Mouse (Mus musculus) ovary, adult 18-20 months (tissue): ENCODE data around the gene Adprhl2.

ENCODE experiments used
- DNase-seq: peaks from one replicate; pipeline ENCODE4 v3.0.0; 2022; ENCODE audit warnings: low spot score, mixed read lengths

The Adprhl2 gene

DNA sequence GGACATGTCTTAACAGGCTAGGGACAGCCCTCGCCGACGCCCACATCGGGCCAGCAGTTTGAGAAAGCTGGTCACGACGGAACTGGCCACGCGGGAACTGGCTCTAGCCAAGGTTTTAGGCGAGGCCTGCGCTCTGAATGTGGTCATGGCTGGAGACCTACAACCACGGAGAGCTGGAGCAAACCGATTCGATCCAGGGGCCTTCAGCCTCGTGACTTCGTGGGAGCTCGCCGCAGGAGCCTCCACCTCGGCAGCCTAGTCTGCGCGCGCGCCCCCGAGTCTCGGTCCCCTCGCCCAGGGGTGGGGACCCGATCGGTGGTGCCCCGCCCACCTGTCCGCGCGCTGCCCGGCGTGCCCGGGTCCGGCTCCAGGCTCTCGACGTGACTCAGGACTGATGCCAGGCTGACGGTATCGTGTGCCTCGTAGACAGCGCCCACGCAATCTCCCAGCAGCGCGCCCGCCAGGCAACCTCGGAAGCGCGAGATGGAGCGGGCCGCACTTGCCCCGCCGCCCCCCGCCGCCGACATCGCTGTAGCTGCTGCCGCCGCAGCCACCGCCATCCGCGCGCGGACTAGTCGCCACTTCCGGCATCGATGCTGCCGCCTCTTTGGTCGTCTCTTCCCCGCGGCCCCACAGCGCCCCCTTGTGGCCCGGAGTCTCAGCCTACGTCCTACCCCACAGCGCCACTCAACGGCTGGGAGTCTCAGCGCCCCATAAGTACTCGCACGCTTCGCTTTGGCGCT, at the start of gene Adprhl2:
Adprhl2 (minus strand) TSS at position 593 of the 743 bp plus-strand sequence.
- peak; percentile 90 for DNase-seq

DNA sequence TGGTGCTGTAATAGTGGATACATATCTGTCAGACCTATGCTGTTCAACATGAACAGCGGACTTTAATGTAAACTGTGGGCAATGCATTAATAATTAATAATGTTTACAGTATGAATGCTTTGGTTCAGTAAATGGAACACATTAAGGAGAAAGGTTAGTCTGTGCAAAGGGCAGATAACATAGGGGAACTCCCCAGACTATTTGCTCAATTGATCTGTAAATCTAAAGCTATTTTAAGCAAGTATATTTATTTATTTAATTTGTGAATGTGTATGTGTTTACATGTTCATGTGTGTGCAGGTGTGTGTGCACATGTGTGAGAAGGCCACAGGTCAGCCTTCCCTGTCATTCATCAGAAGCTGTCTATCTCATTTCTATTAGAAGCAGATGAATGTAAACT, 38.6 kb upstream of the Adprhl2 start:
- DNase-seq, result no peak

DNA sequence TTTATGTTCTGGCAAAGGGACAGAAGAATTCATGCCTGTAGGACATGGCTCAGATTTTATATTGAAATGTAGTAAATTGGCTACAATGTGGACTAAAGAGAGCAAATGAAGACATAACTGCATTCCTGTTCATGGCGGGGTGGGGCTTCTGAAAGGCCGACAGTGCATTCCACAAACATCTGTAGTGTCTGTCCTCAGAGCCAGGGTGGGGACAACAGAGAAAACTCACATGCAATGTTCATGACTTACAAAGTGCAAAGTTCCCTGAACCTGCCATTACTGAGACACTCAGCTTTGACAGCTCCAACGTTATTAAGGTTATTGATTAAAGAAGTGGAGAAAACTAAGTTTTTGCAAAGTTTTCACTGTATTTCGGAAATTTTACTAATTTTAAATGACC, 21.9 kb upstream of the Adprhl2 start:
- DNase-seq, result no peak

DNA sequence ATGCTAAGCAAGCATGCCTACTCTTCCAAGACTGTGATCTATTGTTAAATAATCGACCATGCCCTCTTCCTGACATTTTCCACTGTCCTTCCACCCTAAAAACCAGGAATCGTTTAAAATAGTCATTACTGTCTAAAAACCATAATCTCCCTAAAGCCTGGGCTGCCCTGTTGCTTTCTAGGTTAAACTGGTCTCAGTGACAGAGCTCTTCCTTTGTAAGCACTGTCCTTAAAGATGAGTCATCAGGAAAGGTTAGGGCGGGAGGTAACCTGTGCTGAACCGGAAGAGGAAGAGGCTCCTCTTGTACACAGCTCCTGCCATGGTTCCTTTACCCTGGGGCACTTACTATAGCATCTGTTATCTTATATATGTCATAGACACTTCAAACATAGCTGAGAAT, 18.0 kb upstream of the Adprhl2 start:
- no peak for DNase-seq

DNA sequence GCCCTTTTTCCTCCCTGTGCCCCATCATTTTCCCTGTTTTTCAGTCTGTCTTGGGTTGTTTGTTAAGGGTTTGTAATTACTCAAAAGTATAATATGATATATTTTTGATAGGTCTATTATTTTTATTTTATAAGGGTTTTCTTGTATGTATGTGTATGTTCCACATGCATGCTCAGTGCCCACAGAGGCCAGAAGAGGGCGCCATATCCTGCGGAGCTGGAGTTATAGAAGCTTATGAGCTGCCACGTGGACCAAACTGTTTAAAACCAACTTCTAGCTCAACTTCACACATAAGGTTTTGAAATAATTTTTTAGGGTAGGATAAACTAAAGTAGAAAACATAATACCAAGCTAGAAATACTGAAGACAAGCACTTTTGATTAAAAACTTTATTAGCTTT, 10.9 kb upstream of the Adprhl2 start:
- DNase-seq, result no peak

DNA sequence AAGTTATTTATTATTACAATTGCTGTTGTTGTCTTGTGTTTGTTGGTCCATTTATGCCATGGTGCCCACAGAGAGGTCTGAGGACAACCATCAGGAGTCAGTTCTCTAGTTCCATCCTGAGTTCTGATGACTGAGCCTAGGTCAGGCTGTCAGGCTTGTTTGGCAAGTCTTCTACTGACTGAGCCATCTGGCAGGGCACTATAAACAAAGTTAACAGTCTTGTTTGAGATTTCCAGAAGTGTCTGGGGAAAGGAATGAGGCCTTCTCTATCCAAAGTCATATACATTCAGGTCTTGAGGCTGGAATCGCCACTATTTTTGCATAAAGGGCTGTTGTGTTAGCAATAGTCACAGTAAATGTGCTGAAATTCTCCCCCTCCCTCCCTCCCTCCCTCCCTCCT, 10.2 kb upstream of the Adprhl2 start:
- no peak for DNase-seq

DNA sequence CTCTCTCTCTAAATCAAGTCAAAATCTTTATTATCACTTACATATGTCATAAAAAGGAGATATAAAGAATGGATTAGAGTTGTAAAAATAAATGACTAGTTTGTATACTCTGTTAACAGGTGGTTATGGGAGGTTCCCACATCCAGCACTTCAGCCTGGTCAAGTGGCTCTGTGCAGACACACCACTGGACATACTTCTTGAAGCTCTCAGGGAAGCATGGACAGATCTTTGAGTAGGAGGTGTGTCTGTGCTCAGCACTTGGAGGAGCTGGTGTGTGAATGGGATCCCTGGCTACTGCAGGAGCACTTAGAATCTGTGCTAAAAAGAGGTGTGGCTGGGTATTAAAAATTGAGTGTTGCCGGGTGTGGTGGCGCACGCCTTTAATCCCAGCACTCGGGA, 8.8 kb upstream of the Adprhl2 start:
- no peak for DNase-seq

DNA sequence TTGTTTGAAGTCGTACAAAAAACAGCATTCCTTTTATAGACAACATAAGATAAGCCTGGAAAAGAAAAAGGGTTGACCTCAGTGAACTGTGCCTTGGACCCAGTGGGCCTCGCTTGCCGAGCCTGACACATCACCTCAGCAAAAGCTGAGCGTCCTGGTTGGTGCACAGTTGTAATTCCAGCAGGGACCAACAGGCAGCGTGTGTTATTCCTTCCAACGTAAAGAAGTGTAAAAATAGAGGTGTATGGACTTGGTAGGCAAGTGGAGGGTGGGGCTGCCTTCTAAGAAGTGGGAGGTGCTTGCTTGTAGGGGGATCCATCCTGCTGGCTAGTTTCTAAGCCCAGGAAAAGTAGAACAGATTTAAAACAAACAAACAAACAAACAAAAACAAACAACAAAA, 4.5 kb upstream of the Adprhl2 start:
- no peak for DNase-seq

DNA sequence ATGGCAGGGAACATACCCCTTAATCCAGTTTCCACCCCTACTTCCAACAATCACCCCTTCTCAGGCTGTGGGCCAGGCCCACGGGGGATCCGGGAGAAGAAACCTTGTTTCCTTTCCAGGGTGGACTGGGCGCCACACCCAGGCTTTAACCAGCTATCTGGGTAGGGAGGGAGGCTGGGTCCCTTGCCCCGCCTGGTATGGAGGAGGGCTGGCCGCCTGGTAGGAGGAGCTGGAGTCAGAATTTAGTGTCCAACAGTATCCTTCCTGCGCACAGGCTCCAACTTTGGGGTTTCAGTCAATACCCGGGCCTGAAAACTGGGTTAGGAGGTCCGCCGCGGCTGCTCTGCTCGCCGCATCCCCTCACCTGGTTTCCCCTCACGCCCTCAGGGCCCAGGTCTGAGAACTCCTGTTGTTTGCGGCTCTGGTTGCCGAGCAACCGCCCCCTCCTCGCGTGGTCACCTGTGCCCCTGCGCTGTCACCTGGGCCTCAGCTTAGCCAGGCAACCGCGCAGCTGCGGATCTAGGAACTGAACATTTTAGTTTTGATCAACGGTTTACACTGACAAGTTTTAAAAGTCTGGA, 3.9 kb upstream of the Adprhl2 start, which contains the start of gene Tekt2:
Tekt2 (minus strand) TSS at position 408 of the 581 bp plus-strand sequence.
- DNase-seq, result no peak

DNA sequence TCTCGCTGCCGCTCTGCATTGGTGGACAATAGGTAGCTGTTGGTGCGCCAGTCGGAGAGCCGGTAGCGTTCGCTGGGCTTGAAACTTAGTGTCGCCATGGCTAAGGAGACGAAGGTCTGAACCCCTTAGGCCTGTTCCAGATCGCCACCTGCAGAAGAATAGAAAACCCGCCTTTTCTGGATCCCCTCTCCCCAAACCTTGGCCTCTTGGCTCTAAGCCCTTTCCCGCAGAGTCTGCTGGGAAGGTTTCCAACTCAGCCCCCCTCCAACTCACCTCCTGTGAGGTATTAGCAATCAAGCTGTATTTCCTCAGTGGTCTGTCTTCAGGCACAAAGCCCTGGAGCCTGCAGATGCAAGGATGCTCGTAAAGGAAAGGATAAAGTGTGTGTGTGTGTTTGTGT, 3.4 kb upstream of the Adprhl2 start:
- DNase-seq, result no peak

DNA sequence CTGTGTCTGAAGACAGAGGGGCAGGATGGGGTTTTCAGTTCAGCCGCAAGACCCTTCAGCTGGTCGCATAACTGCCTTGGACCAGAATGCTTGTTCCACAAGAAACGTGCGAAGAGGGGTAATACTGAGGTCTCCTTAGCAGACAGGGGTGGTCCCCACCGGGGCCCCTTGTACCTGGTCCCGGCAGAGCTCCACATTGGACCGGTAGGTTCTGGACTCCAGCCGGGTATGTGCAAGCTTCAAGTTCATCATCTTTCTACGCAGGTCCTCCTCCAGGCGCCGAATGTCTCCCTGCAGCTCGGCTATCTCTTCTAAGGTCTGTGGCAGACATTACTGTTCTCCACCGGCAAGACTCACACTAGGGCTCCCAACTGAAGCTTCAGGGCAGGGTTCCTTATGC, 1.1 kb upstream of the Adprhl2 start:
- no peak for DNase-seq

DNA sequence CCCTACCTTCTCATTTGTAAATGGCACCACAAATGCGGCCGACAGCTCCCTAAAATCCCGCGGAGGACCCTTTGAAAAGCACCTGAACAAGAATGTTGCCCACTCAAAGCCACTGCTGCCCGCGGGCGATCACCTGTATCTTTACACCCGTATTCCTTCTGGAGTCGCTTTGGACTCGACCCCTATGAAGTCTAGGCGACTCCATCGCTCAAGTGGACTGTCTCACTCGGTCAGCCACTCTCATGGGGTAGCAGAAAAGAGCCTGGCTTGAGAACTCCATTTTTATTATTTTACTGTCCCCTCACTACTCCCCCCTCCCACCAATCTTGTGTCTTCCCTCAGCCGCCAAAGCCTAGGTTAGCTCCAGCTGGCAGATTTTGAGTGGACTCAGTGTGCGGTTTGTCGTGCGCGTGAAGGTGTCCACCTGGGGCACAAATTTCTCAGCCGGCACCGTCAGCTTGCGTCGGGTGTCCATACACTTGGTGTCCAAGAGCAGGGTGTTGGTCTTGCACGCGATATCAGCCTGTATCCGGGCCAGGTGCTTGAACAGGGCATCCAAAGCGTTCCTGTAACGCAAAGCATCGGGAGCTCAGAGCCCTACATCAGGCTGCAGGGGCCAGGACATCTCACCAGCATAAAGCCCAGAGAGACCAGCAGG, 480 bp upstream of the Adprhl2 start:
- DNase-seq, result no peak

DNA sequence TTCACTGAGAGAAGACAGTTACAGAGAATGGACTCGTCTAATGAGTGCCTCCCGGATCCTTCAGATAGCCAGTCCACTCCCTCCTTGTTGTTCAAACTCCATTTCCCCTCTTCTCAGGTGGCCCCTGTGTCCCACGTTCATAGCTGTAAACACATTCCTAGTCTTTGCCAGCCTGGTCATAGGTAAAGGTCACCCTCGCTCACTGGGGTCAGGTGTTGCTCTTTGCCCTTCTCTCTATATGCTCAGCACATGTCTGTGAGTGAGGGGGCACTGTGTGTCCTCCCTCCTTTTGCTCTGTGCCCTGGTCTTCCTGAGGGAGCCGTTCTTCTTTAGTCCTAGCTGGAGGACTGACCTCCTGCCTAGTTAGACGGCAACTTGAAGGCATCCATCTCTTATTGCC, 1.7 kb downstream of the Adprhl2 start:
- DNase-seq, result no peak

DNA sequence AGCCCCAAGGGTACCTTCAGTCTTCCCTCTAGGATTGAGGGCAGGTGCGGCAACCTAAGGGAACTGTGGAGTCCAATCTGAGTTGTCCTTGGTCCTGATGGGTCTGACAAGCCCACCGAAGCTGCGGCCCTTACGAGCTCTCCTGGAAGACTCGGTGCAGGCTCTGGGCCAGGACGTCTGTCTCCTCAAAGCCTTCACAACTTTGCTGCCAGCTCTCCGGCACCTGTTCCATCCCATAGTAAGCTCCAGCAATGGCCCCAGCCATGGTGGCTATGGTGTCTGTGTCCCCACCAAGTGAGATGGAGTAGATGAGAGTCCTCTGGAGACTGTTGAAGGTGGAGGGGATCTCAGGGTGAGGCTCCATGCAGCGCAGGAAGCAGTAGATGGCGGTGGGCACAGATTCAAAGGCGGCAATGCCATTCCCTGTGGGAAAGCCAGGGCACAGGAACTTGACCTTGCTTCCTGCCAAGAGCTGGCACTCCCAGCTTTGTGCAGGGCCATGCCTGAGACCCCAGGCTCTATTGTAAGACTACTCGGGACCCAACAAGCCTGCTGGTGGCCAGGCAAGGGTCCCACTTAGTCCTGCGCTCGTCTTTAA, 5.0 kb downstream of the Adprhl2 start:
- no peak for DNase-seq

DNA sequence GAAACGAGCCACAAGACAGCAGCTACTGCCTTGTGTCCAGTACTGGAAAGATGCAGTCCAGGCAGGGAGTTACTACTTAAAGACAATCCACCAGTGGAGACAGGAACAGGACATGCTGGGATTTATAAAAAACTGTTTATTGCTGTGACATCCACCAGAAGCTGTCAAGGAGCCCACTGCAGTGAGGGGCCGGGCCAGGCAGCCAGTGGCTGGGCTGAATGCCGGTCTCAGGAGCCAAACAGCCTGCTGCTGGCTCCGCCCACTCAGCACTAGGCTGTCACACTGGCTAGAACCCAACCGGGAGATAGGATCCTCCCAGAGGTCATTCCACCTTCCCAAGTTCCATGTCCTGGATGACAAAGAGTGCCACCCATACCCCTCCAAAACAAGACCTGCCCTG, 5.6 kb downstream of the Adprhl2 start:
- DNase-seq, result no peak

DNA sequence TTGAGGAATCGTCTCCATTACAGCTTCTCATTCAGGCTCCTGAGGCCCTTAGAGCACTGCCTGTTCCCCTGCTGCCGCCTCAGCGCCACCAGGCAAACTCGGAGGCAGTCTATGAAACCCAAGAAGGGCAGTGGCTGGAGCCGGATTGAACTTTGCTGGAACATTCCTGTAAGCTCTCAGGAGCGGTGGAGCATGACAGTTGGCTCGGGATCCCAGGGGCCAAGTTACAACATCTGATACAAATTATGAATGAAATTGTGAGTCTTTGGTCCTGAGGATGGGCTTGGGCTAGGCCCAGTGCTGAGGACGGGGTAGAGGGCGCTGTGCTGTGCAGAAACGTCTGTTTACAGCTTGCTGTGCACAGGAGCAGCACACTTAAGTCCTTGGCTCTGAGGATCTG, 7.1 kb downstream of the Adprhl2 start:
- DNase-seq, result no peak

DNA sequence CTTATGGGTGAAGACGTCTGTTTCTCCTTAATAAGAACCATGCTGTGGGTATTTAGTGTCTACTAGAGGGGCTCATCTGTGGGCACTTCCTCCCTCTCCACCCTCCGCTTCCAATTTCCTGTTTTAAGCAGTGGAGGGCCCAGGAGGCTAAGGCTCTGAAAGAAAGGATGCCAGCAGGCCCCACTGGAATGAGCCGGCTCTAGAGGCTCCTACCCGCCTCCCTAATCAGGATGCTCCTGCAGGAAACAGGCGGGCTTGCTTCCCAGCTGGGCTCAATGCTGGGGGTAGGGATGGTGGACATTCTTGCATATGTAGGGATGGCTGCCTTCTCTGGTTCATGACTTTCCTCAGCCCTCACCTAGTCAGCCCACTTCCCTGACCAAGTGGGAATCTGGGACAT, 8.3 kb downstream of the Adprhl2 start:
- no peak for DNase-seq

DNA sequence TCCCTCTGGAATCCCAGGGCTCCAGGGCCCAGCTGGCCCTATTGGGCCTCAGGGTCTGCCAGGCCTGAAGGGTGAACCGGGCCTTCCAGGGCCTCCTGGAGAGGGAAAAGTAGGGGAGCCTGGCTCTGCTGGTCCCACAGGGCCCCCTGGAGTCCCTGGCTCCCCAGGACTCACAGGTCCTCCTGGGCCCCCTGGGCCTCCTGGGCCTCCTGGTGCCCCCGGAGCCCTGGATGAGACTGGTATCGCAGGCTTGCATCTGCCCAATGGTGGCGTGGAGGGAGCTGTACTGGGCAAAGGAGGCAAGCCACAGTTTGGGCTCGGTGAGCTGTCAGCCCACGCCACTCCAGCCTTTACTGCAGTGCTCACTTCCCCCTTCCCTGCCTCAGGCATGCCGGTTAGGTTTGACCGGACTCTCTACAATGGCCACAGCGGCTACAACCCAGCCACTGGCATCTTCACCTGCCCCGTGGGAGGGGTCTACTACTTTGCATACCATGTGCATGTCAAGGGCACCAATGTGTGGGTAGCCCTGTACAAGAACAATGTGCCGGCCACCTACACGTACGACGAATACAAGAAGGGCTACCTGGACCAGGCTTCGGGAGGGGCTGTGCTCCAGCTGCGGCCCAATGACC, 9.8 kb downstream of the Adprhl2 start:
- no peak for DNase-seq

DNA sequence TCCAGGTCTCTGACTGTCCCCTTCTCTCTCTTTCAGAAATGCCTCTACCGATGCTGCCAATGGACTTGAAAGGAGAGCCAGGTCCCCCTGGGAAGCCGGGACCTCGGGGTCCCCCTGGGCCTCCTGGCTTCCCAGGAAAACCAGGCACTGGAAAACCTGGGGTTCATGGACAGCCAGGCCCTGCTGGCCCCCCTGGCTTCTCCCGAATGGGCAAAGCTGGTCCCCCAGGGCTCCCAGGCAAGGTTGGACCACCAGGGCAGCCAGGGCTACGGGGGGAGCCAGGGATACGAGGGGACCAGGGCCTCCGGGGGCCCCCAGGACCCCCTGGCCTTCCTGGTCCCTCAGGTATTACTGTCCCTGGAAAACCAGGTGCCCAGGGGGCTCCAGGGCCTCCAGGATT, 11.2 kb downstream of the Adprhl2 start:
- no peak for DNase-seq

DNA sequence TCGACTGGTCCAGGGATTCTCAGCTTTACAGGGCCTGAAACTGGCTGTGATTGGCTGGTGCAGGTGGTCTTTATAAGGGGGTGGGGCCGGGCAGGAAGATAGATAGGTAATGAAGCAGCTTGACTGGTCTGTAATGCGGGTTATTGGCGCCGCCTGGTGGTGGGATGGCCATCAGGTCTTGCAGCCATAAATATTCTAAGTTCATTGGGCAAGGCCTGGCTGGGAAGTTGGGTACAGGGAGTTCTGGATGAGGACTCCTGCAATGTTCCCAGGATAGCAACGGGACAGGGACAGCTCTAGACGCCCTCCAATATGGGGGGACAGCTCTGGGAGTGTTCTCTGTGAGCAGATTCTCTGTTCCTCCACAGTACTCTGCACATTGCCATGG, 11.6 kb downstream of the Adprhl2 start:
- peak; percentile 54 for DNase-seq

DNA sequence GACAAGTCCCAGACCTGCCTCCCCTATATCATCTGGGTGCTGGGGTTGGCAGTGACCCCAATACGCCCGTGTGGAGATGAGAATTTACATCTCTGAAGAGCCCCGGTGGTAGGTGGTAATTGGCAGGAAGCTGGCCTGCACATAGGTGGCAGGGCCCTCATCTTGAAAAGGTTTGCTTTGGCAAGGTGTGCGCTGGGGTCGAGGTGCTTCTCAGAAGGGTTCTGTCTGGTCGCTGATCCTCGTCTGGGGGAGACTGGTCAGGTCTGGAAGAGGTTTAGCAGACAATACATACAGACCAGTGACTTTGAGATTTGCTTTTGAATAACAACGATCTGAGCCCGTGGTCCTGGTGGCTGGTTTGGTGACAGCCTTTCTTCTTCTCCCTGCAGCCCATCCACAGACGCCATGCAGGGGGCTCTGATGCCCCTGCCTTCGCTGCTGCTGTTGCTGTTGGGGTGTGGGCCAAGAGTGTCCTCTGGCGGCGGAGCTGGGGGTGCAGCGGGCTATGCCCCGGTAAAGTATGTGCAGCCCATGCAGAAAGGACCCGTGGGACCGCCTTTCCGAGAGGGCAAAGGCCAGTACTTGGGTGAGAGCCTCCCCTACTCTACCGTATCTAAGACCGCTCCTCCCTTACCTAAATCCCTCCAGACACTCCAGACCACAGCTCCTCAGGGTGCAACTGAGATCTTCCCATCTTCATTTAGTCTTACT, 12.1 kb downstream of the Adprhl2 start:
- no peak for DNase-seq

DNA sequence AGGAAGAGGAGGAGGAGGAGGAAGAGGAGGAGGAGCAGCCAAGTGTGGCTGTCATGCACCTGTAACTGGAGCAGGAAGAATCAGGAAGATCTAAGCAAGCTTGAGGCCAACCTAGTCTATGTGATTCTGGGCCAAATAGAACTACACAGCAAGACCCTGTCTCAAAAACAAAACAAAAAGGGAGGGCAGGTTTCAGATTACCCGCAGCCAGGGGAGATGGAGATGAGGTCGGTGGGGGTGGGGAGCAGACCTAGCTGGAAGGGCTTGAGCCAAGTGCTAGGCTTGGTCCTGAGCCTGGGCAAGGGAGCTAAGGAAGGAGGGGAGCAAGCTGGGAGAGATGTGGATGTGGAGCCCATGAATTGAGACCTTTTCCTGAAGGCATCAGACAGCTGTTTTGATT, 14.7 kb downstream of the Adprhl2 start:
- DNase-seq, result no peak
